Mouse (Mus musculus) neural tube, embryonic 15.5 days (tissue): ENCODE data around the gene Cd247. TPM values are rescaled to one million over a fixed set of nuclear protein-coding genes. Genes with fewer than 3 reads are reported as not detected.
A peak's percentile ranks its signal among the peaks of the same experiment; 100 is the strongest.

Experiments used
- ATAC-seq: fragments of 200-750 bp; cut with Nextera tagmentation; 2 replicates; pipeline ENCODE4 v1.8.0; 2017; ENCODE audit warnings: mild to moderate bottlenecking, moderate TSS enrichment, moderate library complexity; ENCODE audit not compliant: low FRiP score
- H3K27ac ChIP-seq: fragments of 300-500 bp; sonication (generic); replicated peaks from 2 replicates; pipeline ENCODE4 v1.5.1; 2015; ENCODE audit warnings: mild to moderate bottlenecking, inconsistent platforms
- H3K27me3 ChIP-seq: fragments of 300-500 bp; sonication (generic); replicated peaks from 2 replicates; pipeline ENCODE4 v1.6.1; 2015; ENCODE audit warnings: inconsistent platforms
- H3K36me3 ChIP-seq: fragments of 300-500 bp; sonication (generic); 2 replicates; pipeline ENCODE4 v1.6.1; 2015; ENCODE audit warnings: inconsistent platforms
- H3K4me1 ChIP-seq: fragments of 300-500 bp; sonication (generic); 2 replicates; pipeline ENCODE4 v1.6.1; 2015; ENCODE audit warnings: inconsistent platforms
- H3K4me2 ChIP-seq: fragments of 300-500 bp; sonication (generic); 2 replicates; pipeline ENCODE4 v1.6.1; 2015; ENCODE audit warnings: inconsistent platforms, mild to moderate bottlenecking, moderate library complexity
- H3K4me3 ChIP-seq: fragments of 300-500 bp; sonication (generic); replicated peaks from 2 replicates; pipeline ENCODE4 v1.5.1; 2015; ENCODE audit warnings: mild to moderate bottlenecking, inconsistent platforms
- H3K9ac ChIP-seq: fragments of 300-500 bp; sonication (generic); replicated peaks from 2 replicates; pipeline ENCODE4 v1.6.1; 2015; ENCODE audit warnings: mild to moderate bottlenecking, inconsistent platforms
- H3K9me3 ChIP-seq: fragments of 300-500 bp; sonication (generic); replicated peaks from 2 replicates; pipeline ENCODE4 v1.6.1; 2016; ENCODE audit warnings: inconsistent platforms
- WGBS: fragments of 180-500 bp; shearing (Covaris S2); methylation state at CpG from one replicate; pipeline ENCODE4 v1.1.7; 2015; ENCODE audit warnings: mixed read lengths; 5-methylcytosine and 5-hydroxymethylcytosine counted together
- polyA plus RNA-seq: library from polyadenylated mRNA; unstranded; fragments of >200 nt; fragmentation: Nextera tagmentation; extraction: Ambion mirVana; gene quantifications from 2 replicates; pipeline ENCODE4 v1.2.1, GENCODE M21; 2015

Gene Cd247
- polyA plus RNA-seq, 1 experiment from 2014 or later = 0.70 TPM

- peaks cover 37% of the 10 kb centered on the region for H3K27me3 ChIP-seq
- peak overlapping the region; percentile 27; the same call in 1 of the 2 replicates for H3K9ac ChIP-seq
- peak; percentile 54 for ATAC-seq
- H3K4me1 ChIP-seq = peaks cover 15% of the 10 kb centered on the region
- peak overlapping the region; percentile 30 for H3K4me3 ChIP-seq
- no peaks in the 10 kb centered on the region for H3K9me3 ChIP-seq
- no peak overlapping the region for H3K27ac ChIP-seq
- peak overlapping the region; percentile 60 for H3K4me2 ChIP-seq
- 5% methylated on average over 13 of the region's 13 CpGs for WGBS
- H3K36me3 ChIP-seq = no peaks in the 10 kb centered on the region
Measured at GRCm38 (mm10) chr1:165779954-165780585, 8.4 kb upstream of the Cd247 start.

GRCm38 (mm10) chr1:165780586-165781111 lies 7.8 kb upstream of the Cd247 start:
- no peaks in the 10 kb centered on the region for H3K36me3 ChIP-seq
- H3K9me3 ChIP-seq = no peaks in the 10 kb centered on the region
- peak overlapping the region; percentile 30 for H3K4me3 ChIP-seq
- peaks cover 12% of the 10 kb centered on the region for H3K4me1 ChIP-seq
- no peak overlapping the region for H3K27ac ChIP-seq
- H3K4me2 ChIP-seq = peak overlapping the region; percentile 60
- ATAC-seq = peak; percentile 65; the same call in 1 of the 2 replicates
- H3K27me3 ChIP-seq = peaks cover 37% of the 10 kb centered on the region
- peak overlapping the region; percentile 27; the same call in 1 of the 2 replicates for H3K9ac ChIP-seq
- WGBS = 2% methylated on average over 20 of the region's 20 CpGs

- Histone ChIP-seq H3K4me3 (no peak overlapping the region), H3K4me1 (peaks cover 18% of the 10 kb centered on the region), H3K36me3 (no peaks in the 10 kb centered on the region), H3K27ac (no peak overlapping the region), H3K9me3 (no peaks in the 10 kb centered on the region), H3K9ac (no peak overlapping the region), H3K27me3 (peaks cover 37% of the 10 kb centered on the region), H3K4me2 (no peak overlapping the region)
- WGBS = 86% methylated on average over 9 of the region's 9 CpGs
- ATAC-seq = no peak
Measured at GRCm38 (mm10) chr1:165781426-165781825, 7.1 kb upstream of the Cd247 start.

GRCm38 (mm10) chr1:165781911-165782310 lies 6.6 kb upstream of the Cd247 start:
- Histone ChIP-seq H3K27ac (no peak overlapping the region), H3K9ac (no peak overlapping the region), H3K36me3 (no peaks in the 10 kb centered on the region), H3K4me2 (no peak overlapping the region), H3K27me3 (peaks cover 37% of the 10 kb centered on the region), H3K4me3 (no peak overlapping the region), H3K4me1 (peaks cover 20% of the 10 kb centered on the region), H3K9me3 (no peaks in the 10 kb centered on the region)
- ATAC-seq = no peak
- WGBS = 88% methylated on average over 12 of the region's 12 CpGs

GRCm38 (mm10) chr1:165786296-165786695 lies 2.2 kb upstream of the Cd247 start:
- Histone ChIP-seq H3K4me1 (peaks cover 8% of the 10 kb centered on the region; the same call in 1 of the 2 replicates), H3K4me3 (no peak overlapping the region), H3K4me2 (peak overlapping the region; percentile 27), H3K27ac (no peak overlapping the region), H3K9ac (no peak overlapping the region), H3K9me3 (no peaks in the 10 kb centered on the region), H3K36me3 (no peaks in the 10 kb centered on the region), H3K27me3 (peaks cover 47% of the 10 kb centered on the region)
- ATAC-seq = no peak
- 18% methylated on average over 11 of the region's 11 CpGs for WGBS

GRCm38 (mm10) chr1:165789066-165789660 lies 682 bp downstream of the Cd247 start:
- no peak overlapping the region for H3K4me3 ChIP-seq
- WGBS = 86% methylated on average over 17 of the region's 17 CpGs
- H3K27me3 ChIP-seq = peaks cover 24% of the 10 kb centered on the region
- H3K9ac ChIP-seq = no peak overlapping the region
- peaks cover 8% of the 10 kb centered on the region; the same call in 1 of the 2 replicates for H3K4me1 ChIP-seq
- H3K9me3 ChIP-seq = no peaks in the 10 kb centered on the region
- ATAC-seq = no peak
- H3K36me3 ChIP-seq = no peaks in the 10 kb centered on the region
- H3K4me2 ChIP-seq = no peak overlapping the region
- H3K27ac ChIP-seq = no peak overlapping the region

- Histone ChIP-seq H3K9ac (no peak overlapping the region), H3K4me3 (no peak overlapping the region), H3K36me3 (no peaks in the 10 kb centered on the region), H3K4me1 (peaks cover 8% of the 10 kb centered on the region; the same call in 1 of the 2 replicates), H3K4me2 (no peak overlapping the region), H3K9me3 (no peaks in the 10 kb centered on the region), H3K27me3 (peaks cover 23% of the 10 kb centered on the region), H3K27ac (no peak overlapping the region)
- 80% methylated on average over 6 of the region's 6 CpGs for WGBS
- no peak for ATAC-seq
Measured at GRCm38 (mm10) chr1:165789963-165790362, 1.5 kb downstream of the Cd247 start.

GRCm38 (mm10) chr1:165790461-165791210 lies 2.2 kb downstream of the Cd247 start:
- H3K9me3 ChIP-seq = no peaks in the 10 kb centered on the region
- H3K27me3 ChIP-seq = peaks cover 23% of the 10 kb centered on the region
- H3K9ac ChIP-seq = no peak overlapping the region
- H3K4me1 ChIP-seq = peaks cover 8% of the 10 kb centered on the region; the same call in 1 of the 2 replicates
- 93% methylated on average over 17 of the region's 17 CpGs for WGBS
- ATAC-seq = no peak
- no peak overlapping the region for H3K27ac ChIP-seq
- H3K4me2 ChIP-seq = no peak overlapping the region
- no peak overlapping the region for H3K4me3 ChIP-seq
- no peaks in the 10 kb centered on the region for H3K36me3 ChIP-seq

- 81% methylated on average over 9 of the region's 9 CpGs for WGBS
- peaks cover 2% of the 10 kb centered on the region; the same call in 1 of the 2 replicates for H3K4me1 ChIP-seq
- no peaks in the 10 kb centered on the region for H3K36me3 ChIP-seq
- peaks cover 23% of the 10 kb centered on the region for H3K27me3 ChIP-seq
- no peak overlapping the region for H3K9ac ChIP-seq
- H3K9me3 ChIP-seq = no peaks in the 10 kb centered on the region
- H3K4me2 ChIP-seq = no peak overlapping the region
- no peak overlapping the region for H3K4me3 ChIP-seq
- ATAC-seq = no peak
- H3K27ac ChIP-seq = no peak overlapping the region
Measured at GRCm38 (mm10) chr1:165791411-165791810, 2.9 kb downstream of the Cd247 start.

GRCm38 (mm10) chr1:165801709-165802310 lies 13.3 kb downstream of the Cd247 start:
- no peaks in the 10 kb centered on the region for H3K9me3 ChIP-seq
- H3K4me1 ChIP-seq = no peaks in the 10 kb centered on the region
- no peaks in the 10 kb centered on the region for H3K36me3 ChIP-seq
- 81% methylated on average over 11 of the region's 11 CpGs for whole genome bisulfite sequencing
- H3K27me3 ChIP-seq = no peaks in the 10 kb centered on the region
- H3K27ac ChIP-seq = no peak overlapping the region
- no peak overlapping the region for H3K4me2 ChIP-seq
- no peak overlapping the region for H3K4me3 ChIP-seq
- H3K9ac ChIP-seq = no peak overlapping the region
- no peak for ATAC-seq

GRCm38 (mm10) chr1:165803107-165803506 lies 14.6 kb downstream of the Cd247 start:
- no peak overlapping the region for H3K27ac ChIP-seq
- H3K4me3 ChIP-seq = no peak overlapping the region
- H3K9me3 ChIP-seq = no peaks in the 10 kb centered on the region
- ATAC-seq = no peak
- WGBS = 89% methylated on average over 5 of the region's 5 CpGs
- H3K4me2 ChIP-seq = no peak overlapping the region
- H3K36me3 ChIP-seq = no peaks in the 10 kb centered on the region
- no peak overlapping the region for H3K9ac ChIP-seq
- H3K4me1 ChIP-seq = no peaks in the 10 kb centered on the region
- no peaks in the 10 kb centered on the region for H3K27me3 ChIP-seq
